Mouse (Mus musculus) thymus, adult 2 months (tissue): Measurements from ENCODE around the gene Abcc12. TPM values are rescaled to one million over a fixed set of nuclear protein-coding genes. Genes with fewer than 3 reads are reported as not detected.

Source experiments
- DNase-seq: peaks from one replicate; pipeline ENCODE4 v3.0.0; 2021
- H3K27ac ChIP-seq: fragments of 200-500 bp; 2 replicates; pipeline ENCODE4 v1.5.1; 2012; ENCODE audit warnings: low read length, control low read depth; ENCODE audit not compliant: control insufficient read depth, insufficient read depth
- H3K27me3 ChIP-seq: fragments of 200-500 bp; 2 replicates; pipeline ENCODE4 v1.6.1; 2012; ENCODE audit warnings: mild to moderate bottlenecking, low read length, moderate library complexity, mixed read lengths; ENCODE audit not compliant: control insufficient read depth, insufficient read depth
- H3K36me3 ChIP-seq: fragments of 200-500 bp; 2 replicates; pipeline ENCODE4 v1.6.1; 2012; ENCODE audit warnings: mild to moderate bottlenecking, low read length, moderate library complexity; ENCODE audit not compliant: control insufficient read depth, insufficient read depth
- H3K4me1 ChIP-seq: fragments of 200-500 bp; replicated peaks from 2 replicates; pipeline ENCODE4 v1.6.1; 2012; ENCODE audit warnings: low read length; ENCODE audit not compliant: control insufficient read depth, insufficient read depth
- H3K4me3 ChIP-seq: fragments of 200-500 bp; 2 replicates; pipeline ENCODE4 v1.5.1; 2012; ENCODE audit warnings: mild to moderate bottlenecking, low read length, control low read depth, moderate library complexity; ENCODE audit not compliant: control insufficient read depth, insufficient read depth
- CTCF ChIP-seq: fragments of 200-500 bp; IDR thresholded peaks from 2 replicates; pipeline ENCODE4 v1.5.1; 2012; ENCODE audit warnings: mild to moderate bottlenecking, control low read depth, low read length, moderate library complexity, borderline replicate concordance; ENCODE audit not compliant: control insufficient read depth, poor library complexity, insufficient read depth; ENCODE audit errors: extremely low read depth
- POLR2A ChIP-seq: fragments of 200-500 bp; IDR thresholded peaks from 2 replicates; pipeline ENCODE4 v1.6.1; 2012; ENCODE audit warnings: mild to moderate bottlenecking, low read length, control low read depth, moderate library complexity; ENCODE audit not compliant: control insufficient read depth, poor library complexity, insufficient read depth; ENCODE audit errors: extremely low read depth
- WGBS: fragments of 180-500 bp; shearing (Covaris S2); methylation state at CpG from one replicate; pipeline ENCODE4 v1.1.7; 2018; 5-methylcytosine and 5-hydroxymethylcytosine counted together
- polyA plus RNA-seq: library from polyadenylated mRNA; depleted of rRNA; stranded (reverse); fragments of >200 nt; gene quantifications from 2 replicates; pipeline ENCODE4 v1.2.3, GENCODE M21; 2012

Gene Abcc12
- polyA plus RNA-seq, 1 experiment = 0.13 TPM

GRCm38 (mm10) chr8:86470717-86471116, 109.8 kb downstream of the Abcc12 start:
- DNase-seq = no peak
- no peak for TF ChIP-seq CTCF
- TF ChIP-seq POLR2A = no peak
- WGBS = 93% methylated on average over 2 of the region's 2 CpGs
- H3K27me3 ChIP-seq = no peaks in the 10 kb centered on the region
- H3K36me3 ChIP-seq = no peaks in the 10 kb centered on the region
- no peaks in the 10 kb centered on the region for H3K4me1 ChIP-seq
- no peak overlapping the region for H3K4me3 ChIP-seq
- H3K27ac ChIP-seq = no peak overlapping the region

GRCm38 (mm10) chr8:86463215-86463614, 117.3 kb downstream of the Abcc12 start:
- WGBS = 100% methylated on average over 2 of the region's 2 CpGs
- Histone ChIP-seq H3K27ac (no peak overlapping the region), H3K4me3 (no peak overlapping the region)

DNA sequence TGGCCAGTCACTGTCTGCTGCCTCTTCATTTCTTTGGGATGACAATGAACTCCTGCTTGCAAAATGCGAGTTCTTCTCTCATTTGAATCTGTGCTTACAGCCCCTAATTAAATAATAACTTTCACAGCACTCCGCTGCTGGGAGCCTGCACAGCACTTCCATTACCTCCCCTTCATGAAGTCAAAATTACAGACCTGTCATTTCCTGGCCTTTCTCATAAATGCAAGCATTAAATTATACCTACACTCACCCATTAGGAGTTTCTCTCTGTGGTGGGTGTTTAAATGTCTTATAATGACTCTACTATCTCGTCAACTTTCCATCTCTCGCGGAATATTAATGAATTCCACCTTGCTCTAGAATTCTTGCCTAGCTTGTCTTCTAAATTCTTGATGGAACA, 120.1 kb downstream of the Abcc12 start:
- no peak for DNase-seq
- no peaks in the 10 kb centered on the region for H3K27me3 ChIP-seq
- H3K27ac ChIP-seq = no peak overlapping the region
- no peak for TF ChIP-seq CTCF
- no peak for TF ChIP-seq POLR2A
- no peaks in the 10 kb centered on the region for H3K36me3 ChIP-seq
- 89% methylated on average over 5 of the region's 5 CpGs for WGBS
- no peak overlapping the region for H3K4me3 ChIP-seq
- H3K4me1 ChIP-seq = no peaks in the 10 kb centered on the region

More at GRCm38 (mm10) chr8:86463215-86463614, 117.3 kb downstream of the Abcc12 start:
- Histone ChIP-seq H3K36me3 (no peaks in the 10 kb centered on the region), H3K4me1 (no peaks in the 10 kb centered on the region), H3K27me3 (no peaks in the 10 kb centered on the region)
- DNase-seq = no peak
- TF ChIP-seq CTCF (no peak), POLR2A (no peak)

DNA sequence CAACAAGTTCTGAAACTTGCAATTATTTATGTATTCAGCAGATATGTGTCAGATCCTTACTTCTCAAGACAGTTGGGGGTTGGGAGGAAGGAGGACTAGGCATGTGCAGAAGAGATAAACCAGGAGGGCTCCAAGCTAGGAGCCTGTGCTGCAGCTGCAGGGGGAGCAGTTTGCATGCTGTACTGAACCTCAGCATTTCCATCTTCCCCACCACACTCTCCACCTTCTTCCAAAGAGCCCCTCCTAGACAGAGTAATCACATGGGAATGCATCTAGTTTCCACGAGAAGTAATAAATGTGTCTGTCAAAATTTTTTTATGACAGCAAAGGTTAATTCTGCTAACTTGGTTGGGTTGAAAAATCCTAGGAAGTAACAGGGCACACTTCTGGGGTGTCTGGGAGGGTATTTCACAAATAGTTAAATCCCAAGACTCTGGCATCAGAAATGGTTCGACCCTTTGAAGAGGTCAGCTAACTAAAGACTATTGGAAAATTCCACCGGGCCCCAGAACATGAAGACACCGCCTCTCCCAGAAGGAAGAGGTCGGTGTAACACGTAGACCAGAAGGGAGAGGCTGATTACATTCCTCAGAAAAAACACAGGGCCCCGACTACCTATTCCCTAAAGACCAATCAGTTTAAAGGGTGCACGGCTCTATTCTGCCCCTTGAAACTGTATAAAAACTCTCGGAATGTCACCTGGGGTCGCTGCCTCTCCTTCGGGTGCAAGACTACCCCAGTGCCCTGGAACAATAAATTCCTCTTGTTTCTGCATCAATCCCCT, 126.6 kb downstream of the Abcc12 start:
- Histone ChIP-seq H3K4me1 (no peaks in the 10 kb centered on the region), H3K4me3 (no peak overlapping the region), H3K27me3 (no peaks in the 10 kb centered on the region), H3K36me3 (no peaks in the 10 kb centered on the region), H3K27ac (no peak overlapping the region)
- TF ChIP-seq POLR2A = no peak
- no peak for TF ChIP-seq CTCF
- 89% methylated on average over 11 of the region's 11 CpGs for WGBS
- DNase-seq = no peak

GRCm38 (mm10) chr8:86449870-86450515, 130.5 kb downstream of the Abcc12 start:
- Histone ChIP-seq H3K4me1 (no peaks in the 10 kb centered on the region; the same call in 1 of the 2 replicates), H3K27me3 (no peaks in the 10 kb centered on the region), H3K27ac (no peak overlapping the region), H3K4me3 (no peak overlapping the region), H3K36me3 (no peaks in the 10 kb centered on the region)
- TF ChIP-seq POLR2A (no peak), CTCF (no peak)
- no peak for DNase-seq
- WGBS = 91% methylated on average over 4 of the region's 4 CpGs

GRCm38 (mm10) chr8:86445516-86445915, 135.0 kb downstream of the Abcc12 start:
- WGBS = 83% methylated on average over 4 of the region's 4 CpGs
- DNase-seq = no peak
- Histone ChIP-seq H3K4me3 (no peak overlapping the region), H3K4me1 (no peaks in the 10 kb centered on the region; the same call in 1 of the 2 replicates), H3K27ac (no peak overlapping the region), H3K36me3 (no peaks in the 10 kb centered on the region), H3K27me3 (no peaks in the 10 kb centered on the region)
- TF ChIP-seq POLR2A (no peak), CTCF (no peak)

DNA sequence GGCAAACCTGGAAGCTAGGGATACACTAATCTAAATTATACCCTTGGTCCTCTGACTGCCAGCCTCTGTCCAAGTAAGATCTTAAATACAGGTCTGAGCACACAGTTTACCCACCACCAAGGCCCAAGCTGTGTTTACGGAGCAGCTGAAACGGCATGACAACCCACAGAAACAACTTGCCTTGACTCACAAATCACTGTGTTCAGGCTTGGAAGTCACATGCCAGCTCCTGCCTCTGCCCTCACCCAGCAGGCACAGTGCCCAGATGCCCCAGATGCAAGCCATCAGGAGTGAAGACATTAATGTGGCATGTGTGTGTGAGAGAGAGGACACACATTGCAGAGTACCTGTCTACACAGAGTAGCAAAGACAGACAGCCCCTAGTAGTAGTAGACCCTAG, 136.7 kb downstream of the Abcc12 start:
- no peak overlapping the region for H3K4me3 ChIP-seq
- no peak overlapping the region for H3K27ac ChIP-seq
- TF ChIP-seq CTCF (no peak), POLR2A (no peak)
- no peaks in the 10 kb centered on the region for H3K36me3 ChIP-seq
- H3K4me1 ChIP-seq = no peaks in the 10 kb centered on the region; the same call in 1 of the 2 replicates
- H3K27me3 ChIP-seq = no peaks in the 10 kb centered on the region
- DNase-seq = no peak
- WGBS = 88% methylated on average over 2 of the region's 2 CpGs
